Mouse (Mus musculus) liver, postnatal 0 days (tissue): ENCODE results near the gene Il17d. TPM values are rescaled to one million over a fixed set of nuclear protein-coding genes. Genes with fewer than 3 reads are reported as not detected.
A peak's percentile ranks its signal among the peaks of the same experiment; 100 is the strongest.

Experiments
- ATAC-seq: fragments of 200-750 bp; cut with Nextera tagmentation; 2 replicates; pipeline ENCODE4 v1.8.0; 2017; ENCODE audit warnings: mild to moderate bottlenecking, moderate library complexity
- DNase-seq: peaks from one replicate; pipeline ENCODE4 v3.0.0-alpha.2; 2016
- H3K27ac ChIP-seq: fragments of 300-500 bp; sonication (generic); 2 replicates; pipeline ENCODE4 v1.5.1; 2014; ENCODE audit warnings: antibody characterized with exemption, moderate library complexity, mild to moderate bottlenecking, low read depth
- H3K27me3 ChIP-seq: fragments of 300-500 bp; sonication (generic); 2 replicates; pipeline ENCODE4 v1.6.1; 2014; ENCODE audit warnings: low read length, control low read depth, mixed read lengths; ENCODE audit not compliant: insufficient read depth
- H3K36me3 ChIP-seq: fragments of 300-500 bp; sonication (generic); replicated peaks from 2 replicates; pipeline ENCODE4 v1.6.1; 2014; ENCODE audit warnings: mild to moderate bottlenecking, control low read depth, low read length, moderate library complexity, mixed read lengths; ENCODE audit not compliant: insufficient read depth
- H3K4me1 ChIP-seq: fragments of 300-500 bp; sonication (generic); 2 replicates; pipeline ENCODE4 v1.6.1; 2014; ENCODE audit warnings: antibody characterized with exemption, mild to moderate bottlenecking, control low read depth; ENCODE audit not compliant: insufficient read depth
- H3K4me2 ChIP-seq: fragments of 300-500 bp; sonication (generic); 2 replicates; pipeline ENCODE4 v1.6.1; 2014; ENCODE audit warnings: low read depth, mild to moderate bottlenecking, low read length, moderate library complexity, mixed read lengths
- H3K4me3 ChIP-seq: fragments of 300-500 bp; sonication (generic); 2 replicates; pipeline ENCODE4 v1.5.1; 2014; ENCODE audit warnings: low read depth, low read length
- H3K9ac ChIP-seq: fragments of 300-500 bp; sonication (generic); replicated peaks from 2 replicates; pipeline ENCODE4 v1.6.1; 2014; ENCODE audit warnings: mild to moderate bottlenecking, moderate library complexity
- H3K9me3 ChIP-seq: fragments of 300-500 bp; sonication (generic); 2 replicates; pipeline ENCODE4 v1.6.1; 2016; ENCODE audit warnings: mild to moderate bottlenecking, control low read depth, low read length, mixed read lengths
- CTCF ChIP-seq: sonication (generic); IDR thresholded peaks from 2 replicates; pipeline ENCODE4 v1.5.1; 2016; ENCODE audit warnings: antibody characterized with exemption, low read depth
- EP300 ChIP-seq: IDR thresholded peaks from 2 replicates; pipeline ENCODE4 v1.6.1; 2016; ENCODE audit warnings: antibody characterized with exemption, low read depth, mild to moderate bottlenecking
- WGBS: fragments of 180-500 bp; shearing (Covaris S2); extraction: QIAGEN DNeasy Blood & Tissue Kit; methylation state at CpG from one replicate; pipeline ENCODE4 v1.1.7; 2014; ENCODE audit not compliant: insufficient replicate concordance; 5-methylcytosine and 5-hydroxymethylcytosine counted together
- polyA plus RNA-seq: library from polyadenylated mRNA; unstranded; fragments of >200 nt; fragmentation: Nextera tagmentation; extraction: Ambion mirVana; gene quantifications from 2 replicates; pipeline ENCODE4 v1.2.1, GENCODE M21; 2015

Il17d gene
- polyA plus RNA-seq, 1 experiment from 2014 or later, result 0.19 TPM

DNA sequence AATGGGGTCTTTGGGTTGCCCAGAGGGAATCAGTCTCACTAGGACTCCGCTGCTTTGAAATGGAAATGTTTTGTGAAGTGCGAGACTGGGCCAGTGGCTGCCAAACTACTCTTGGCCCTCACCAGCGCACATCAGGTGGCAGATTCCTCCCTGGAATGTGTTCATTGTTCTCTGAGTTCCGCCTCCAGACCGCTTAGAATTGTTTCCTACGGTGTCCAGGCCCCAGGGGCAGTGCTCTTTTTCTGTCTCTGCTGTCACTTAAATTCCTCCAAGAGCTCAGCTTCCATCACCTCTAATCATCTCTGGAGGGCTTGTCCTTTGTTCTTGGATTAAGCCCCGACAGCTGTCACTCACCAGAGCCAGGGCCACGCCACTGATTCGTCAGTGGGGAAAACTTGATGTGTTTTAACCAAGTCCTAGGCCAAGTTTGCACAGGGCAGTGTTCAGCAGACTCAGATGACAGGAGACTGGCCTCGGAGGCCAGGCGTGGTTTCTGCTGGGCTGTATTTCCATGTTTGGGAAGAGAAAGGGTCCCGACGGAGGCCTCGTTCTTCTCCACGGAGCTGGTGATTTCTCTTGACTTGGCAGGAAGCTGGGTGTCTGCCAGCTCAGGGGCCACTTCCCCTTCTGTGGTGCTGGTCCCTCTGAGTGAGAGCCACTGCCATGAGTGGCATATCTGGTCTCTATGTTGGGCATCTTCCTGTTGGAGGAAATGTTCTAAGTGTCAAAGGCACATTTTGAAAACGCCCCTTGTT lies 12.9 kb downstream of the Il17d start:
- Histone ChIP-seq H3K9ac (no peak overlapping the region), H3K36me3 (no peaks in the 10 kb centered on the region), H3K27me3 (no peaks in the 10 kb centered on the region), H3K4me1 (no peaks in the 10 kb centered on the region), H3K4me3 (no peak overlapping the region), H3K27ac (no peak overlapping the region), H3K9me3 (no peaks in the 10 kb centered on the region), H3K4me2 (peak overlapping the region; percentile 35; the same call in 1 of the 2 replicates)
- WGBS, result 30% methylated on average over 16 of the region's 16 CpGs
- peak; percentile 65 for DNase-seq
- ATAC-seq, result no peak
- TF ChIP-seq CTCF (no peak), EP300 (no peak)

DNA sequence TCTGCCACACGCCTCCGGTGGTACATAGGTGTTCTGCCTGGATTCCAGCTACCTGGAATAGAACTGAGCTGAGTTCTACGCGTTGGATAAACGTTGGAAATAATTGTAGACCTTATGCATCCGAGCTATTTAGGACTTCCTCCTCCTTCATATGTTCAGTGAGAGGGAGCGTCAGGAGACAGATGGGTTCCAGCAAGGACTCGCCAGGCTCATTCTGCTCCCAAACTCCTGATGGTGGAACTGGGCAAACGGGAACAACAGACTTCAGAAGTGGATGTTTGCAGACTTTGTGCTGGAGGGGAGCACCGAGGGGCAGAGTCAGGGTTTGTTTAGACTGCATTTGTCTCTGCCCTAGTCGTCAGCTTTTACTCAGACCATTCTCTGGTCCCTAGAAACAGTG lies 16.1 kb downstream of the Il17d start:
- 76% methylated on average over 11 of the region's 11 CpGs for WGBS
- no peaks in the 10 kb centered on the region for H3K27me3 ChIP-seq
- no peak overlapping the region for H3K4me2 ChIP-seq
- no peaks in the 10 kb centered on the region for H3K4me1 ChIP-seq
- TF ChIP-seq CTCF, result no peak
- no peak overlapping the region for H3K4me3 ChIP-seq
- H3K36me3 ChIP-seq, result no peaks in the 10 kb centered on the region
- H3K9me3 ChIP-seq, result no peaks in the 10 kb centered on the region
- no peak for DNase-seq
- no peak for ATAC-seq
- H3K9ac ChIP-seq, result no peak overlapping the region
- no peak overlapping the region for H3K27ac ChIP-seq

DNA sequence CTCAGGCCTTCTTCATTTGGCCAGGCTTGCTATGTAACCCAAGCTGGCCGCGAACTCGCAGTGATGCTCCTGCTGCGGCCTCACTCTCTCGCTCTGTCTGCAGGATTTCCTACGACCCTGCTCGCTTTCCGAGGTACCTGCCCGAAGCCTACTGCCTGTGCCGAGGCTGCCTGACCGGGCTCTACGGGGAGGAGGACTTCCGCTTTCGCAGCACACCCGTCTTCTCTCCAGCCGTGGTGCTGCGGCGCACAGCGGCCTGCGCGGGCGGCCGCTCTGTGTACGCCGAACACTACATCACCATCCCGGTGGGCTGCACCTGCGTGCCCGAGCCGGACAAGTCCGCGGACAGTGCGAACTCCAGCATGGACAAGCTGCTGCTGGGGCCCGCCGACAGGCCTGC lies 17.7 kb downstream of the Il17d start:
- Histone ChIP-seq H3K27ac (no peak overlapping the region), H3K4me2 (peak overlapping the region; percentile 16; the same call in 1 of the 2 replicates), H3K9ac (no peak overlapping the region), H3K4me3 (no peak overlapping the region), H3K36me3 (no peaks in the 10 kb centered on the region), H3K9me3 (no peaks in the 10 kb centered on the region), H3K27me3 (no peaks in the 10 kb centered on the region), H3K4me1 (peaks cover 4% of the 10 kb centered on the region; the same call in 1 of the 2 replicates)
- ATAC-seq, result no peak
- TF ChIP-seq EP300, result no peak
- no peak for TF ChIP-seq CTCF
- DNase-seq, result no peak
- WGBS, result 72% methylated on average over 34 of the region's 34 CpGs

DNA sequence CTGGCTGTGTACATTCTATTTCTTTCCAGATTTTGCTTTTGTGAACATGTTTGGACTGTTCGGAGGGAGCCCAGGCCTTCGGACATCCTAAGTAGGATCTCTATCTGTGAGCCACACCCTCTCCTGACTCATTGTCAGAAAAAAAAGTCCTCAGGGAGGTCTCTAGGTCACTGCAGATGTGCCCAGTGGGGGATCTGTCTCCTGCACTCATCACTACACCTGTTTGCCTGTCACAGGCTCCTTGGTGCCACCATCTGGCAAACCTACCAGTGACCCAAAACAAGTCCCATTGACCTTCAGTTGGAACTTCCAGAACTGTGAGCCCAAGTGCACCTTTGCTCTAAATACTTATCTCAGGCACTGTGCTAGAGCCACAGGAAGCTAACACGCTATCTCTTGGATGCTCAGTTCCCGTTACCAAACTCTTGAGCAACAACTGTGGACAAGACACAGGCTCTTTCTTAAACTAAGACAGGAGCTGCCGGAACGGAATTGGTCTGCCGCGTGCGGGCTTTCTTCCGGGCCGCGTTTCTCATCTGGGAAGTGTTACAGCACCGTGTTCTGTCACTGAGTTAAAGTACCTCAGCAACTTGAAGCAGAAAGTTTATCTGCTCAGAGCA lies 19.0 kb downstream of the Il17d start:
- no peak overlapping the region for H3K4me3 ChIP-seq
- DNase-seq (no peak), ATAC-seq (no peak)
- TF ChIP-seq CTCF, result no peak
- H3K36me3 ChIP-seq, result no peaks in the 10 kb centered on the region
- H3K27me3 ChIP-seq, result no peaks in the 10 kb centered on the region
- no peak overlapping the region for H3K27ac ChIP-seq
- H3K9ac ChIP-seq, result no peak overlapping the region
- H3K9me3 ChIP-seq, result no peaks in the 10 kb centered on the region
- no peak overlapping the region for H3K4me2 ChIP-seq
- peaks cover 4% of the 10 kb centered on the region; the same call in 1 of the 2 replicates for H3K4me1 ChIP-seq
- 59% methylated on average over 13 of the region's 13 CpGs for WGBS

DNA sequence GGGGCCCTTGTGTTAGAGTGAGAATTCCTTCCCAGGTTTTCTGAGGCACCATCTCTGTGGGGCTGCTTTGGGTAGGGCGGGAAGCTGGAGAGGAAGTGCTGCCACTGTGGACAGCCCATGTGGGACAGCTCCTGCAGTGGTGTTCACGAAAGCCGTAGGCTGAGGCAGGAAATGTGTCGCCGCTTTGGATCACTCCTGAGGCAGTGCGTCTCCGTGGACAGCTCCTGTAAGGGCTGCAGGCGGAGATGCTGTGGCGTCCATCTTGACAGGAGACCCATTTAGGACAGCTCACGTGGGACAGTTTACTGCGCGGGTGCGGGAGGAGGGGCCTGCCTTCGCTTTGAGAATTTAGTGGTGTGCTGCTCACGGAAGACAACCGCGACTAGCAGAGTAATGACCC lies 20.9 kb downstream of the Il17d start:
- Histone ChIP-seq H3K36me3 (no peaks in the 10 kb centered on the region), H3K9me3 (no peaks in the 10 kb centered on the region), H3K27me3 (no peaks in the 10 kb centered on the region), H3K4me2 (no peak overlapping the region), H3K4me3 (no peak overlapping the region), H3K4me1 (peaks cover 4% of the 10 kb centered on the region; the same call in 1 of the 2 replicates), H3K27ac (no peak overlapping the region), H3K9ac (no peak overlapping the region)
- TF ChIP-seq CTCF, result no peak
- no peak for TF ChIP-seq EP300
- WGBS, result 82% methylated on average over 17 of the region's 17 CpGs
- ATAC-seq, result no peak
- no peak for DNase-seq

DNA sequence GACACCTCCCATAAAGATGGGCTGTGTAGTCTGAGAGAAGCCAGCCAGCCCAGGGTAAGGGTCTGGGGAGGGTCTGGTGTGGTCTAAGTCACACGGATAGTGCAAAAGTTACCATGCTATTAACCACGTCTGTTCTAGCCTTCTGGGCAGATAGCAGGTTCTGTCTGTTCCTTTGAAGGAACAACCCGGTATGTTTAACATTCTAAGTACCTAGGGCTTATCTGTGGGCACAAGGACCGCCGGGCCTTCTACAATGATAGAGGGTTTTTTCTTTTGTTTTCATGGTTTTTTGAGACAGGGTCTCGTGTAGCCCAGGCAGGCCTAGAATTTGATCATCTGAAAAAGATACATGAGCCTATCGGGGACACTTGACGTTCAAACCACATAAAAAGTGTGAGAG lies 21.6 kb downstream of the Il17d start:
- Histone ChIP-seq H3K9ac (no peak overlapping the region), H3K27ac (no peak overlapping the region), H3K4me2 (no peak overlapping the region), H3K4me3 (no peak overlapping the region), H3K9me3 (no peaks in the 10 kb centered on the region), H3K4me1 (peaks cover 4% of the 10 kb centered on the region; the same call in 1 of the 2 replicates), H3K27me3 (no peaks in the 10 kb centered on the region), H3K36me3 (no peaks in the 10 kb centered on the region)
- ATAC-seq, result no peak
- TF ChIP-seq CTCF (no peak), EP300 (no peak)
- WGBS, result 60% methylated on average over 8 of the region's 8 CpGs
- DNase-seq, result no peak
